Mouse (Mus musculus): ENCODE data around the gene Leng8.

- TF ChIP-seq GATA1 (IDR thresholded peaks at IDR 0.05; ENCODE audit: low read length), result no peak
- no peak for TF ChIP-seq TAL1 (IDR thresholded peaks at IDR 0.05; ENCODE audit: low read length)
Observed at GRCm38 (mm10) chr7:4122076-4122768, 14.6 kb upstream of the Leng8 start.

All from erythroblast, embryonic 14.5 days (primary cell).